Mouse (Mus musculus) limb, embryonic 12.5 days (tissue): ENCODE data around the gene Gal. TPM values are rescaled to one million over a fixed set of nuclear protein-coding genes. Genes with fewer than 3 reads are reported as not detected.

Source experiments
- polyA plus RNA-seq: library from polyadenylated mRNA; unstranded; fragments of >200 nt; fragmentation: Nextera tagmentation; extraction: Ambion mirVana; gene quantifications from 2 replicates; pipeline ENCODE4 v1.2.1, GENCODE M21; 2016

Gene Gal
- polyA plus RNA-seq, 1 experiment from 2014 or later: 2.5 TPM

Other genes with a start within 250 kb of the Gal start
- 132 and 139 TPM in 2 replicates for gene Mrpl21, start 131.6 kb downstream of the Gal start, polyA plus RNA-seq
- gene Ighmbp2, start 131.5 kb downstream of the Gal start, polyA plus RNA-seq: 14.6 and 15.3 TPM in 2 replicates
- 12.1 and 12.8 TPM in 2 replicates for gene Cpt1a, start 92.2 kb downstream of the Gal start, polyA plus RNA-seq
- gene Tesmin, start 25.7 kb downstream of the Gal start, polyA plus RNA-seq: 0.11 and 0.40 TPM in 2 replicates
- 75.5 and 79.8 TPM in 2 replicates for gene Ppp6r3, start 161.2 kb upstream of the Gal start, polyA plus RNA-seq